ENCODE assay signal across 7 mouse cellular contexts in the genomic region with DNA sequence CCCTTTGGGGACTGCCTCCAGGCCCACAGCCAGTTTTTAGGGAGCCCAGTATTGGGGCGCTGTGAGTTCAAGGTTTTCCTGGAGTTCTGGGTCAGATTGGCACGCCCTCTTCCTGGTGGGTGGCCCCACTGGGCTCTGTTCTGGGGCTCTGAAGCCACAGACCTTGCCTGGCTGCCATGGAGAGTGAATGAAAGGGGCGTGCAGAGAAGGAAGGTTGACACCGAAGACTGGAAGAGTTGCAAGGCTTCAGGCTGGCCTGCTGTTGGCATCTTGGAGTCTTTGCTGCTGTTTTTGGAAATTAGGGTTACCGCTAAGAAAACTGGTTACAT. TPM values are rescaled to one million over a fixed set of nuclear protein-coding genes. Genes with fewer than 3 reads are reported as not detected.
DNase-seq lines count a peak whose midpoint lies in the region; ATAC-seq lines count a peak whose summit lies in the region.

No protein-coding gene starts in this region.

- DNase-seq in lung, postnatal 14 days, result no peak
- DNase-seq in intestine, embryonic 14.5 days (ENCODE audit: low spot score), result no peak
- no peak for DNase-seq in cerebellum, postnatal 25 days
- DNase-seq in cerebellum, postnatal 10 days, result no peak

- 45% methylated on average over 5 of the region's 5 CpGs for WGBS in lung, embryonic 15.5 days
- 37% methylated on average over 5 of the region's 5 CpGs for WGBS in embryonic facial prominence, embryonic 15.5 days
- 40% methylated on average over 5 of the region's 5 CpGs for WGBS in intestine, embryonic 14.5 days
- 26% methylated on average over 5 of the region's 5 CpGs for WGBS in neural tube, embryonic 13.5 days

- H3K4me1 ChIP-seq in lung, embryonic 15.5 days, result 0 out of 2 replicates have a peak, but pooled peaks cover 2% of the 10 kb centered on the region
- peaks cover 9% of the 10 kb centered on the region; the same call in 1 of the 2 replicates for H3K4me1 ChIP-seq in embryonic facial prominence, embryonic 15.5 days
- no peaks in the 10 kb centered on the region for H3K4me1 ChIP-seq in intestine, embryonic 14.5 days (replicated peaks; ENCODE audit: control insufficient read depth, insufficient read depth, low read length)
- peaks cover 21% of the 10 kb centered on the region for H3K4me1 ChIP-seq in neural tube, embryonic 13.5 days (replicated peaks)

- H3K36me3 ChIP-seq in lung, embryonic 15.5 days, result no peaks in the 10 kb centered on the region
- no peaks in the 10 kb centered on the region for H3K36me3 ChIP-seq in embryonic facial prominence, embryonic 15.5 days
- H3K36me3 ChIP-seq in intestine, embryonic 14.5 days (ENCODE audit: control insufficient read depth, insufficient read depth, low read length), result no peaks in the 10 kb centered on the region
- no peaks in the 10 kb centered on the region for H3K36me3 ChIP-seq in neural tube, embryonic 13.5 days

- peak overlapping the region; percentile 99 for H3K4me2 ChIP-seq in lung, embryonic 15.5 days
- peak overlapping the region; percentile 93 for H3K4me2 ChIP-seq in embryonic facial prominence, embryonic 15.5 days (replicated peaks)
- peak overlapping the region; percentile 97 for H3K4me2 ChIP-seq in intestine, embryonic 14.5 days (ENCODE audit: low read length)
- H3K4me2 ChIP-seq in neural tube, embryonic 13.5 days, result peak overlapping the region; percentile 74

- H3K9me3 ChIP-seq in lung, embryonic 15.5 days, result no peaks in the 10 kb centered on the region
- no peaks in the 10 kb centered on the region for H3K9me3 ChIP-seq in embryonic facial prominence, embryonic 15.5 days (replicated peaks)
- H3K9me3 ChIP-seq in intestine, embryonic 14.5 days (ENCODE audit: control insufficient read depth, low read length), result no peaks in the 10 kb centered on the region
- H3K9me3 ChIP-seq in neural tube, embryonic 13.5 days, result no peaks in the 10 kb centered on the region; the same call in 1 of the 2 replicates

- H3K9ac ChIP-seq in lung, embryonic 15.5 days, result 0 out of 2 replicates have a peak overlapping the region, but pooled peaks have one; percentile 32
- H3K9ac ChIP-seq in embryonic facial prominence, embryonic 15.5 days, result peak overlapping the region; percentile 50
- peak overlapping the region; percentile 51 for H3K9ac ChIP-seq in intestine, embryonic 14.5 days (ENCODE audit: low read length)
- H3K9ac ChIP-seq in neural tube, embryonic 13.5 days, result peak overlapping the region; percentile 81

- no peak; the same call in 1 of the 2 replicates for ATAC-seq in lung, embryonic 15.5 days (ENCODE audit: borderline replicate concordance, extremely low read depth, low FRiP score, low TSS enrichment)
- ATAC-seq in embryonic facial prominence, embryonic 15.5 days (ENCODE audit: insufficient number of reproducible peaks, low FRiP score, low TSS enrichment, low read depth), result 0 out of 2 replicates have a peak, but pooled peaks have one; percentile 43
- ATAC-seq in intestine, embryonic 14.5 days (replicated peaks; ENCODE audit: low FRiP score, low TSS enrichment, low read depth), result no peak
- ATAC-seq in neural tube, embryonic 13.5 days (ENCODE audit: low read depth), result peak; percentile 41; the same call in 1 of the 2 replicates

- H3K27me3 ChIP-seq in lung, embryonic 15.5 days, result peaks cover 33% of the 10 kb centered on the region
- peaks cover 9% of the 10 kb centered on the region for H3K27me3 ChIP-seq in embryonic facial prominence, embryonic 15.5 days
- peaks cover 26% of the 10 kb centered on the region for H3K27me3 ChIP-seq in intestine, embryonic 14.5 days (replicated peaks; ENCODE audit: control insufficient read depth, insufficient read depth, low read length)
- H3K27me3 ChIP-seq in neural tube, embryonic 13.5 days, result peaks cover 30% of the 10 kb centered on the region

- no peak overlapping the region for H3K27ac ChIP-seq in lung, embryonic 15.5 days
- no peak overlapping the region for H3K27ac ChIP-seq in embryonic facial prominence, embryonic 15.5 days (replicated peaks)
- no peak overlapping the region for H3K27ac ChIP-seq in intestine, embryonic 14.5 days (ENCODE audit: low read depth)
- peak overlapping the region; percentile 71 for H3K27ac ChIP-seq in neural tube, embryonic 13.5 days (replicated peaks)

- H3K4me3 ChIP-seq in lung, embryonic 15.5 days, result peak overlapping the region; percentile 54
- H3K4me3 ChIP-seq in embryonic facial prominence, embryonic 15.5 days (replicated peaks), result peak overlapping the region; percentile 61
- peak overlapping the region; percentile 41 for H3K4me3 ChIP-seq in intestine, embryonic 14.5 days (ENCODE audit: low read depth, low read length)
- H3K4me3 ChIP-seq in neural tube, embryonic 13.5 days, result peak overlapping the region; percentile 54

RNA-seq across cellular contexts. Expression of a gene that starts 0.6 kb away (rescaled TPM):
- polyA plus RNA-seq in lung, embryonic 15.5 days (2015; fragmentation: Nextera tagmentation; extraction: Ambion mirVana), result 0.44 and 1.0 TPM in 2 replicates
- 5.1 and 5.4 TPM in 2 replicates for polyA plus RNA-seq in embryonic facial prominence, embryonic 15.5 days (2015; fragmentation: Nextera tagmentation; extraction: Ambion mirVana)
- polyA plus RNA-seq in intestine, embryonic 14.5 days (2014; fragmentation: Nextera tagmentation; extraction: Ambion mirVana), result 1.8 and 1.9 TPM in 2 replicates
- polyA plus RNA-seq in neural tube, embryonic 13.5 days (2015; fragmentation: Nextera tagmentation; extraction: Ambion mirVana), result 46.6 and 50.2 TPM in 2 replicates

RNA-seq across cellular contexts. Expression of a gene that starts 33.8 kb away (rescaled TPM):
- 17.2 and 17.7 TPM in 2 replicates for polyA plus RNA-seq in lung, embryonic 15.5 days (2015; fragmentation: Nextera tagmentation; extraction: Ambion mirVana)
- 18.4 and 22.1 TPM in 2 replicates for polyA plus RNA-seq in embryonic facial prominence, embryonic 15.5 days (2015; fragmentation: Nextera tagmentation; extraction: Ambion mirVana)
- 14.6 and 20.2 TPM in 2 replicates for polyA plus RNA-seq in intestine, embryonic 14.5 days (2014; fragmentation: Nextera tagmentation; extraction: Ambion mirVana)
- 36.1 and 37.5 TPM in 2 replicates for polyA plus RNA-seq in neural tube, embryonic 13.5 days (2015; fragmentation: Nextera tagmentation; extraction: Ambion mirVana)

Comparison
In these comparisons a context has a peak if more than half of its experiments do, and no peak if none do; other contexts are left out.
1. ATAC-seq: peak in embryonic facial prominence, embryonic 15.5 days (single experiment) and neural tube, embryonic 13.5 days (single experiment); none in lung, embryonic 15.5 days (single experiment) and intestine, embryonic 14.5 days (single experiment).
2. Peak in every context shown above with its lines, with median percentiles within 50 percentile points of each other: H3K4me2 ChIP-seq, H3K4me3 ChIP-seq and H3K9ac ChIP-seq.